Mouse (Mus musculus) liver, postnatal 0 days (tissue): ENCODE data around the gene Macf1.

Experiments used
- CTCF ChIP-seq: sonication (generic); IDR thresholded peaks from 2 replicates; pipeline ENCODE4 v1.5.1; 2016; ENCODE audit warnings: antibody characterized with exemption, low read depth
- EP300 ChIP-seq: IDR thresholded peaks from 2 replicates; pipeline ENCODE4 v1.6.1; 2016; ENCODE audit warnings: antibody characterized with exemption, low read depth, mild to moderate bottlenecking

- TF ChIP-seq CTCF (no peak), EP300 (no peak)
Observed at GRCm38 (mm10) chr4:123381598-123381997, 302.6 kb downstream of the Macf1 start.
